Mouse (Mus musculus) 416B (cell line): ENCODE results near the gene Gm9821.
A peak's percentile ranks its signal among the peaks of the same experiment; 100 is the strongest.

Source experiments
- DNase-seq: peaks from one replicate; pipeline ENCODE4 v3.0.0; 2011; ENCODE audit warnings: low read depth

Gene Gm9821

DNA sequence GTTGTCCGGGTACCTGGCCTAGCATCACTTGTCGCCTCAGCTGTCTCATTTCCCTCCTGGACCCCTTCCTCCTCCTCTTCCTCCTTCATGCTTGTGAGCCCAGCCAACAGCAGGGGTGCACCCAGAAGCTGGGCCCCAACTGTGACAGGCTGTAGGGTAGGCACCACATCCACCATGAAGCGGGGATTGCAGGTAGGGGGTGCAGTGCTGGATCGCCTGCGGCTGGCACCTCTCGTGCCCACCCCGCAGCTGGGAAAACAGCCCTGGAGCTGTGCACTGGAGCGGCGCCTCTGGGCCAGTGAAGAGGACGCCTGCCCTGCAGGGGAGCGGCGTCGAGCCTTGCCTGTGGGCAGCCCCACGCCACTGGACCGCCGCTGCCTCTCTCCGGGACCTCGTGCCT is at the start of gene Gm9821:
Gene Gm9821, plus strand, starts transcription at position 221 of the 400 bp plus-strand sequence.
- no peak for DNase-seq

DNA sequence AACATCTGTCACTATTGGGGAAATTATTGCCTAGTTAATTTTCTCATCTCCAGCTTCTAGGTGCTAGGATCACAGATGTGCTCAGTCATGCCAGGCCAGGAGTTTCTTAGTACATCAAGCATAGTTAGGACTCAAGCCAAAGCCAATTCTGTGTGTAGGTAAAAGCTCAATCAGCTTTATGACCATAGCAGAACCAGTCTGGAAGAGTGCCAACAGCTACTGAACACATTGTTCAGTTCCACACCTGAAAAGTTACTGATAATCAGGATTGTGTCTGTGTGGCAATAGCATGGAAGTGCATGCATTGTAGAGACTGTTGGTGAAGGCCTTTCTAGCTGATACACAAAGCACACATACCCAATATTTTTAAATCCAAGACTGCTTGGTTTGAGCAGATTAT is 47.5 kb upstream of the Gm9821 start:
- no peak for DNase-seq

DNA sequence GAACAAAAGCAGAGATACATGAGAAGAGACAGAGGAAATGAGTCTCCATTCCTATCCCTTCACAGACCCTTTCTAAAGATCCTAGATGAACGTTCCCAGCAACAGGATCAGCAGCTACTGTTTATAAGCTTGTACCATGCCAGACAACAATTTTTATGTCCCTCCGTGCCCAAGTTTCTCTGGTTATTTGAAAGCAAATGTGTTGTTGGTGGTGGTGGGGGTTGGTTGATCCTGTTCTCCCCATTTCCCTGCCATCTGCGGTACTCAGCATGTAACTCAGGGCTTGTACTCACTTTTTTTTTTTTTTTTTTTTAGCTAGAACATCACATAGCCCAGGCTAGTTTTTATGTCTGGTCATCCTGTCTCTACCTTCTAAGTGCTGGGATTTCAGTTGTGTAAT is 46.4 kb upstream of the Gm9821 start:
- no peak for DNase-seq

DNA sequence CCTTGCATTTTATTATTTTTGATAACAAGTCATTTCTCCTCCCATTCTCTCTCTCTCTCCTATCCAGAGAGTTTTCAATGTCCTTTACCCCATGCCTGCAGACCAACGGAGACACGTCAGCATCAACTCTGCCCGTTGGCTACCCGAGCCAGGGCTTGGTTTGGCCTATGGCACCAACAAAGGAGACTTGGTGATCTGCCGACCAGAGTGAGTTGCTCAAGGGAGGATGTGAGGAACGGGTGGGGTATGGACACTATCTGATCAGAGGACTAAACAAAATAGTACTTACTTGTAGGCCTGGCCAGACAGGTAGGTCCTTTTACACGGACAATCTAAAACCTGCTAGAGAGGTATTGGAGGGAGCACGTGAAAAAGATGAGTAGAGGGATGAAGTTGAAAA is 45.1 kb upstream of the Gm9821 start:
- DNase-seq: no peak

DNA sequence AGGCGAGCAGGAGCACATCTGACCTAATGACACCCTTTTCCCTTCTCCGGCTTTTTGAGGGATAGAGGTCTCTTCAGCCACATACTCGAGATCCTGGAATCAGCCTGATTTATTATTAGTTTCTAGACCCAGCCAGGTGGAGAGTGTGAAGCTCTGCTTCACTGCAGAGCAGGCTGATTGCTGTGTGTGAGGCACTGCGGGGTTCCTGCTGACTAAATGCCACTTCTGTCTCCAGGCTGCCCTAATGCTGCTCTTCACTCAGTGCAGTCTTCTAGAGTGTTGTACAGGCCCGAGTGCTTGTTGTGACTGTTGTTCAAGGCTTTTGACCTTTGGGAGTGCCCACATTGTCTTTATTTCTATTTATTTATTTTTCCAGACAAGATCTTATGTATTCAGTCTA is 43.2 kb upstream of the Gm9821 start:
- DNase-seq: no peak

DNA sequence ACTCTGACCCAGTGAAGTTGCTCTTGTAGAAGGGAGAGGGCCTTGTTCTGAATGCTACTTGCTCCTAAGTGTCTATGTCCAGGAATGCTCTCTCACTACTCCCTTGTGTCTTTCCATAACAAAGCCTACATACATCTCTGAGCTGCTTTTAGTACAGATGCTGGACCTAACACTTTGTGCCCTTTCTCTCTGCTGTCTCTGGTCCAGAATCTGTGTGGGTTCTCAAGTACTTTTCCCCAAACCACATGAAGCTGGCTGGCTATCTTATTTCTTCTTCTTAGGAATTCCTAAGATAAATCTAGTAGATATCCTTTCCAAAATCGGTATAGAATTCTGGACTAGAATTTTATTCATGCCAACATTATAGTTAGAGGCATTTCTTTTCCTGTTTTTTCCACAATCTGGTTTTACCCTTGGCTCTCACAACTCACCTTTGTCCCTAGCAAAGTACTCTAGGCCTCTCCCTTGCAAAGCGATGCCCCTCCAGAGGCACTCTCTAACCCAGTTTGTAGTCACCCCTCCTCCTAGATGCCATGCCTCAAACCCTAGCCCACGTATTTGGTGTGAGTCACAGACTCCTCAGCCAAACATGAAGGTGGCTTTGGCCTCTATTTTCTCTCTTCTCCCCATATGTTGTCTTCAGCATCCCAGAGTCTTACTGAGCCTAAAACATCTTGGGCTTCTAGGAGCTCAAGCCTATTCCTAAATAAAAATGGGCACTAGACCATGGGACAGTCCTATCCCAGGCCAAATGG is 42.2 kb upstream of the Gm9821 start:
- no peak for DNase-seq

DNA sequence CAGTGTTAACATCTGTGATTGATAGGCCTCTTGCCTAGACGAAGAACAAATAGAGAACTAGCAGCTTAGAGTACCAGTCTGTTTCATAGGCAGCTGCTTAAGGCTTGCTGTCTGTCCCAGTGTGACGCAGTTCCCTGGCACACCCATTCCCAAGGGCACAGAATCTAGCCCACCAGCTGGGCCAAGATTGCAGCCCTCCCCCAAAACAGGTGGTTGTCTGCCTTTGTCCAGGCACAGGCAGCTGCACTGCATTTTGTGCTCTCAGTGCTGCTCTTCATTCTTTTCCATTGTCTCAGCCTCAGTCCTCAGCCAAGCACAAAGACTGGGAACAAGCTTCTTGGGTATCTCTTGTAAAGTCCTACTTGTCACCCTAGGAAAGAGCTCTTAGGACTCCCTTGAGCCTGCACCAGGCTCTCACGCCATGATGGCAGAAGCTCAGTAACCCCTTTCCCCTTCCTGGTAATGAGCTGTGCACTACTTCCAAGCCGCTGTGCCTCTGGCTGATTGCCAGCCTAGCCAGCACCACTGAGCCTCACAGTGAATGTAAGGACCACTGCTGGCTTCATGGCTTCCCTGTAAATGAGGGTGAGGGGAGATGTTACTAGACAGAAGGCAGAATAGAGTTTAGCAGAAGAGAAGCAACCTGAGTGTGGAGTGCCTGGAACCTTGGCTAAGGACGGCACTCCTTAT is 40.7 kb upstream of the Gm9821 start:
- DNase-seq: no peak

DNA sequence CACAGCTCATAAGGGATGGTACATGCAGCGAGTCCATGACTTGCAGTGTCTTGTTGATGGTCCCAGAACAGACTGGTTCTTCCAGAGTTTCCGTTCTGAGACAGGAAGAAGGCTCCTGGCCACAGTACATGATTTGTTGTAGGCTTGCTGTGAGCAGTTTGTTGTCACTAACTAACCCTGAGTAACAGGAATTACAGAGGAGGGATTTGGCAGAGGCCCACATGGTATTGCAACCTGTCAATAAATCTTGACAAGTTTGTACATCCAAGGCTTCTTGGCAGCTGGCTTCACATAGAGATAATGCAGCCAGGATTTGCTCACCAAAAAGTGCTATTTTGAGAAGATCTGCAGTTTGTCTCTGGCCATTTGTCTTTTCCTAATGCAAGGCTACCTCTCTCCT is 39.4 kb upstream of the Gm9821 start:
- no peak for DNase-seq

DNA sequence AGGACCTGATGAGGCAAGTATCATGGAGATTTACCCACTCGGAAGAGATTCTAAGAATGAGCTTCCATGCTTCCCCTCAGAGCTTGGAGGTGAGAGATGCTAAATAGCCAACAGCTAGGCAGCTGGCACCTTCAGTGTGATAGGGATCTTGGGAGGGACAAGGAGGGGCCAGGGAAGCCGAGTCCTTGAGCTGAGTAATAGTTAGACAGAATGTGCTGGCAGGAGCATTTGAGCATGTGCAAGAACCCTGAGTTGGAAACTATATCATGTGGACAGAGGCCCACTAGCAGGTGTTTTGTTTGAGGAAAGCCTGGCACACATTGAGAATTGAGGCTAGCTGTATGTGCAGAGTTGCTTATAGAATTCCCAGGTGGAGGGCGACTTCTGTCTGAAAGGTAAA is 32.9 kb upstream of the Gm9821 start:
- no peak for DNase-seq

DNA sequence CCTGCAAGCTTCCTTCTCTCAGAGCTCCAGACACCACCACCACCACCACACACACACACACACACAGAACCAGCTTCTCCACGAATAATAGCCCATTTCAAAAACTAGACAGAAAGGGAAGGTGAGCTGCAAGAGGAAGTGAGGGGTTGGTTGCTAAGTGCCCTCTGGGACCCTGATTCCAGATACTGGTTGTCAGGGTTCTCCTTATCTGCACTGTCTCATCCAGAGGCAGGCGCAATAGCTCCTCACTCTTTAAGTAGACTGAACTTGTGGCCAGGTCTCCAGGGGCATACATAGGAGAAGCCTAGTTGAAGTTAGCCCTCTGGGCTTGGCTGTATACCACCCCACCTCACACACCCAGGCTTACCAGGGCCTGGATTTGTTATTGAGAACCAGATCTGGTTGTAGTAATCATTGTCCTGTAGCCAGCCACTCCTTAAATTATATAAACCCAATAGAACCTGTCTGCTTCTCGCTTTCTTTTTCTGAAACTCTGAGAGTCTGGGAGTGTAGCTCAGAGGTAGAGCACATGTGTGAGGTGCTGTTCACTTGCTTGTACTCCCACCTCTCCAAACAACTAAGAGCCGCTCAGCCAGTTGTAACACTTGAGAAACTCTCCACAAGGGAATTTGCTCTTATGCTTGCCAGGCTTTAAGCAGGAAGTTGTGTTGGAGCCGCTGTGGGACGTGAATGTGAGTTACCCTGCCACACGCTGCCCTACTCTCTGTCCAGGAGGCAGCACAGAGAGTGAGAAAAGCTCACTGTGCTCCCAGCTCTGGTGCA is 32.0 kb upstream of the Gm9821 start:
- DNase-seq: no peak

DNA sequence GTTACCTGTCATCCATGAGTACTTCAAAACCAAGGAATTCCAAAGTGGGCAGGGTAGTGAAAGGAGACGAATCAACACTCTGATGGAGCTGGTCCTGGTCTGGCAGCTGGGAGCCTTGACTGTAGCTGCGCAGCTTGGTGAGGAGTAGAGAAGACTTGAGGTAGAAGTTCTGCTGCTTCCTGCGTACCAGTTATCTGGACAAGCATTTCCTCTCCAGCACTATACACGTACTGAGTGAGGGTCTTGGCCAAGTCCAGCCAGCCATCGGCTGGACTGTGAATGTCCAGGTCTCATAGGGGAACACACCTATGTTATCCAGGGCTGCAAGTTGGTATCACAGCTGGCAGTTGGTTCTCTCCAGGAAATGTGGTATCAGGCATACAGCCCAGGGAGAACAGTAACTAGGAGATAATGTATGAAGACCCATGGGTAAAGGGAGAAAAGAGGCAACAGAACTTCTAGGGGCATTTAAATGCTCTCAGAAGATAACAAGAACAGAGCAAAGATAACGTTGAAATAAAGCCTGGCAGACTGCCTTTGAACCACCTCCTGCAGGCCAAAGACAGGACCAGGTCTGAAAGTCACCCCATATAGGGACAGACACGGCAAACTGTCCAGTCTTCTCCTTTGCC is 29.0 kb upstream of the Gm9821 start:
- DNase-seq: no peak

DNA sequence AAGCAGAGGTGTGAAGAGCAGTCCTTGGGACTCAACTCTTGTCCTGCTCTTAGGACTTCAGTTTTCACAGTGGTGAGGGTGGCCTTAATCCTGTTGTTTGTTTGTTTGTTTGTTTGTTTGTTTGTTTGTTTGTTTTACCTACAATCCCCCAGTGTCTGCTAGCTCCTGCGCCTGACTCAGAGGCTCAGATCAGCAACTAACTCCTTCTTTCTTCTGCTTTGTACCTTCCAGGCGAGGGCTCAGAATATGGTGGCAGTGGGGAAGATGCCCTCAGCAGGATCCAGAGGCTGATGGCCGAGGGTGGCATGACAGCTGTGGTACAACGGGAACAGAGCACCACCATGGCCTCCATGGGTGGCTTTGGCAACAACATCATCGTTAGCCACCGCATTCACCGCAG is 28.4 kb upstream of the Gm9821 start:
- no peak for DNase-seq

DNA sequence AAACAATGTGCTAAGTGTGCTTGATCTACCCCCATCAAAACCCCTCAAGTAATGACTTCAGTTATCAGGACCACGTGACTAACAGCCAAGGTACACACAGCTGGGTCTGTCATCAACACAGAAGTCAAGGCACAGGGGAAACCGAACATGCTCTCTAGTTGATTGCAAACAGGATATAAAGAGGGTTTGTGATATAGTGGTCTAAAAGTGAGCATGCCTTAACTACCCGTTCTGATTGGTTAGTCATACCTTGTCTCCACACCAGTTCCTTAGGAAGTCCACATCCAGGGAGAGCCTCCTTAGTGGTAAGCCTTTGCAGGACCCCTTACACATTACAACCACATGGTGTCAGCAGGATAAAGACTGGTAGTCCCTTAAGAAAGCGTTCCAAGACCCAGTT is 25.4 kb upstream of the Gm9821 start:
- DNase-seq: no peak

DNA sequence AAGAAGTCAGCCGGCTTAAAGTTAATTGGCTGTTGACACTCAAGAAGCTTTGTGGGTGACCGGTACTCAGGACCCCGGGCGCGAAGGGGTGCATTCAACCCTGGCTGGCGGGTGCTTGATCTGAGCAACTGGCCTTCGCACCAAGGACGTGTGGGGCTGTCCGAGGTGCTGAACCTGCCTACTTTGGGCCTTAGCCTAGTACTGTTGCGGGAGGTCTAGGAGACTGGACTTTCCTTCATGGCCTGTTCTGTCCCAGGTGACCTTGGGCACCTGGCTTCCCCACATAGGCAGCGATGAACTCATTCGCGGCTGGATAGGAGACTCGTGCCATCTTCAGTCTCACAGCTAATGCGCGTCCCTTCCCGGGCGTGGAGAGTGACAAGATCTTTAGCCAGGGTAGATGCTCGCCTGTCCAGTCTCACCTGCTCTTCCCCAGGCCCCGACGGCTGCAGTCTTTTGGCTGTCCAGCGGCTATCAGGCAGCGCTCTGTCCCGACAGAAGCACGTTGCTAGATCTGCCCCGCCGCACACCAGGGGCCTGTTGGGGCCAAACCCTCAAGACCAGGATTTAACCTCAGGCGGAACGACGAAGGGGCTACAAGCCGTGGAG is 24.2 kb upstream of the Gm9821 start:
- peak; percentile 40 for DNase-seq

DNA sequence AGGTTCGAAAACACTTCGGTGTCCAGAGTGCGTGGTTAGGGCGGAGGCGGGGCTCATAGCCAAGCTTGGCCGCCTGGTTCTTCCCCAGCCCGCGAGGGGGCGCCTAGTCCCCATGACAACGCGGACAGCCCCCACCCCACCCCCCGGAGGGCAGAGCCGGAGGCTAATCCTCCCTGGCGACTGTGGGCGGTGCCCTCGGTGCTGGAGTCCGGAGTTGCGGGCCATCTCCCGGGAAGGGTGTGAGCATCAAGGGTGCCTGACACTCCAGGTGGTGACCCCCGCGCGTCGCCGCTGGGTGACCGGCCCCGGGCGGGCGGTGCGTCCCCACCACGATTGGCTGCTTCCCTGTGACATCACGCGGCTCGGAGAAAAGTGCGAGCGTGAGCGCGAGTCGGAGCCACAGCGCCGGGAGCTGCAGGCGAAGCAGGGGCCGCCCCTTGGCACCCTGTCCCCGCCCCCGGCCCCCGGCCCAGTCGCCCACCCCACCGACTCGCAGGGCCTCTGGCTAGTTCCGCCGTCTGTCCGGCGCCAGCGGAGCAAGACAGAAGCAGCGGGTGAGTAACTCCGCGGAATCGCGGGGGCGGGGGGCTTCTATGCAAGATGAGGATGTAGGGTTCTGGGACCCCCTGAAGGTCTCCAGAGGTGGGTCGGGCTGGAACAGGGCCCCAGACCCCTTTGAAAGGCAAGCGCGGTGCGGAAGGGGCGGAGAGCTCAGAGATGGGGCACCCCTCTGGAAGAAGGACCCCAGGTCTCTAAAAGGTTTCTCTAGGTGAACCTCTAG is 23.5 kb upstream of the Gm9821 start:
- DNase-seq: no peak

DNA sequence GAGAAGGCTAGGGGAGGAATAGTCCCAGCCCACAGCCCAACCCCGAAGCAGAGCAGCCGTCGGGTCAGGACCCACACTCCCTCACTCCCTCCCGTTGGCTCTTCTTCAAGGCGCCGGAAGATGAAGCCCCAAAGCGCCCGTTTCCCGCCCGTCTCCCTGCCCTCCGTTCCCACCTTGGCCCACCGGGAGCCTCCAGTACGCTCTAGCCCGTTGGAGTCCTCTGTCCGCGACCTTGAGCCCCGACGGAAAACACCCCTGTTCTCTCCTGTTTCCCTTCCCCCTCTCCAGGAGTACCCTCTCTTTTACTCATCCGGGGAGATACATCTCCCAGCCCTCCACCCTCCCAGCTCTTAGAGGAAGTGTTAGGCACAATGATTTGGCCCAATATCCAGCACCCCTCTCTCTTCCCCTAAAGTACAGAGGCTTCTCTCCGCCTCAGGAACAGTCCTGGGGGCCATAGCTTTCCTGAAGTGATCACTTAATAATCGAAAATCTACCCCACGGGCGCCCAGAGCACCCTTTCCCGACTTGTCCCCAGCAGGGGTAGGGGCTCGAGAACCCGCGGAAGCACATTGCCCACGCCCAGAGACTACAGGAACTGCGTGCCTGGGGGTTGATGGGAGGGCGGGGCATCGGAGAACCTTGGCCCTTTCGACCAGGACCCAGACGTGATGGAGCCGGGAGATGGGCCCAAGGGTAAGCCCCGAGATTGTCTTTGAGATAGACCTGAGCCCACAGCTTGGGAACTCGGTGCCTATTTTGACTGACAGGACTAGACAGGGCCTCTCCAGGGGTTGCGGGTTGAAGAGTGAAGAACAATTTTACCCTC is 22.7 kb upstream of the Gm9821 start:
- no peak for DNase-seq

DNA sequence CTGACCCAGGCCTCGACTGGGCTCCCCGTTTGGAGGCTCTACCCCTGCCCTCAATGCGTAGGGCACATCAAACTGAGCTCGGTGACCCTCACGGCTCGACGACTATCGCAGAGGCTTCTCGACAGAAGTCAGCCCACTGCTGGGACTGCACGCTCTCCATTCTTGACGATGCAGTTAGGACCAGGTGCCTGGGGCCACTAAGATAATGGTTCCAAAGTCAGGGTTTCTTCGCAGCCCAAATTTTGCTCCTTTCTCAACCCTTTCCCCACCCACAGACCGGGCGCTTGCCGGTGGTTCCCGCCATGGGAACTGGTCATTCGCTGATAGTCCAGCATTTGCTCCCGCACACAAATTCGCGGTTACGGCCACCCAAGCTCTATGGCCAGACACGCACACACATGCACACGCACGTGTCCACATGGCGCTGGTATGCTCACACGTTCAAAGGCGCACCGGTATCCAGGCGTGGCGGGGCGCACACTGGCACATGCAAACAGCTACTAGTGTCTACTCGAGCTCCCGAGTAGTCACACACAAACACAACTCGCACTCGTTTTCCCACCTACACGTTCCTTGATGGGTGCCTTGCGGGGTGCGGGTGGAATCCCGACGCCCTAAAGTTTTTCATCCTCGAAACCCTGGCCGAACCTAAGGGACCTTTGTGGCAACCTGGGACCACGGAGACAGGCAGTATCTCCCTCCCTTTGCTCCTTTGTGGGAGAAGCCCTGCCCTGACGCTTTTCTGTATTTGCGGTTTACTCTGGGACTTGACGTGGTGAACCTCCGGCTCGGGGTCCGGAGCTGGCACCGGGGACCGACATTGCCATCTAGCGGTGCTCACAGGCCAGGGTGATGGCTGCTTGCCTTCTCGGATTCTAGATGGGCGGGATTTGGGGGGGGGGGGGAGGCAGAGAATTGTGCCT is 21.8 kb upstream of the Gm9821 start:
- peak; percentile 62 for DNase-seq

DNA sequence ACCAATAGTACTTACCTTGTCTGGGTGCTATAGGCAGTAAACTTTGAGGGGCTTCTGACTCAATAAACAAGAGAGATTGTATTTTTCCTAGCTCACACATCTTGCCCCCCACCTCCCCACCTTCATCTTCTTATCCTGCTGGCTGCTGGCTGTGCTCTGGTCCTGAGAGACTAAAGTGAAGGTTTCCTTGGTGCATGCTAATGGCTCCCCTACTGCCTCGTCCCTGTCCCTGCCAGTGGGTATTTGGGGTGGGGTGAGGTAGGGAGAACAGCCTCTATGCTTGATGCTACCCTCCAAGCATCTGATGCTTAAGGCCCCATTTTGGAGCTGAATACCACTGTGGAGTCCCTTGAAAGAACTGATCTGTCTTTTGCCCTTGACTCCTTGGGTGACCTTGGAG is 20.8 kb upstream of the Gm9821 start:
- DNase-seq: no peak

DNA sequence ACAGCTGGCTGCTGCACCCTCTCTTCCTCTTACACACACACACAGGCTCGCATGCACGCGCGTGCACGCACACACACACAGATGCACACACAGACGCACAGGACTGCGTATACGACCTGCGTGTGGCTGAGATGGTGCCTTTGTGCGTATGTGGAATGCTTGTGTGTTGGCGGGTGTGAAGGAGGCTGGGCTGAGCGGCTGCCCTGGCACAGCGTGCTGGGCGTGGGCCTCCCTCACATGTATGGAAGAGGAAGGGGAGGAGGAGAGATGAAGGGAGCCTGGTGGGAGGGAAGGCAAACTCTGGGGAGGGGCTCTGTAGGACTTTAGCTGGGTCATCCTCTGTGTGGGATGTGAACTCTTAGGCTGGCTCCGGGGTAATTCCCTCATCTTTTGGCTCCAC is 20.1 kb upstream of the Gm9821 start:
- no peak for DNase-seq
